Mouse (Mus musculus): ENCODE data around the gene Olfr1461. TPM values are rescaled to one million over a fixed set of nuclear protein-coding genes. Genes with fewer than 3 reads are reported as not detected.

Gene Olfr1461
- not detected in 2 replicates for polyA plus RNA-seq (2012; rRNA removed)

DNA sequence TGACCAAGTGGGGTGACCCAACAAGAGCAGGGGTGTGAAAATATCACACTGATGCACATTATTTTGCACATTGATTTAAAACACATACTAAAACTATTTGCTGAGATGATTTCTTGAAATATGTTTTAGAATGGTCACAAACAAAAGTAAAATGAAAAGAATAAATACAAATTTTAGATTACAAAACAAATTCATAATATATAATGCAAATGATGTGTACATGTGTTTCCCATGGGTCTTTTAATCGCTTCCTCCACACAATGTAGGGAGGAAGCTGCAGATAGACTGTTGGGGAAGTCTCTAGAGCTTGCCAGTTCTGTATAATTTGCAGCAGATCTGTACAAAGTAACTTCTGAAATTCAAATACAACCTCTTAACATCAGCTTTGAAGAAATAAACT lies at the start of gene Olfr1461:
Gene Olfr1461 (plus strand): TSS at position 301 of the 400 bp plus-strand sequence.
- DNase-seq (ENCODE audit: low spot score), result no peak

DNA sequence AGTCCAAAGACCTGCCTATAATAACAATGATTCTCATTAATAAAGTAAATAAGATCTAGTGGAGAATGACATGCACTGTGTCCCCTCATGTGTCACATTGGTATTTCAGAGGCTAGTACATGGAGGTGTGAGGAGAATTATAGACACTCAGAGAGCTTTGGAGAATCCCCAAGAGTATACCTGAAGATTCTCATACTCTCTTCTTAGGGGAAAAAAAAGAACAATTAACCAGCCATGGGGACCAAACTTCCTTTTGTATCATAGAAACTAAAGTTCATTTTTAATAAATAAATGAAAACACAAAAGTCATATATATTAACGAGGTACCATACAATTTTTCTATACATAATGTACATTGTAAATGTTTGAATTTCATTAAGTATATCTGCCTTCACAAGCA lies 13.4 kb upstream of the Olfr1461 start, which contains the start of gene Olfr1459:
Gene Olfr1459 (minus strand): TSS at position 101 of the 400 bp plus-strand sequence.
- no peak for DNase-seq (ENCODE audit: low spot score)

- DNase-seq (ENCODE audit: low spot score), result no peak
These were observed 22.6 kb downstream of the Olfr1461 start, which contains the start of gene Olfr1462 for GRCm38 (mm10) chr19:13185434-13185833. Gene Olfr1462, plus strand, starts transcription at chr19:13185734.

Other genes starting within 250 kb of the Olfr1461 start
- not detected in 2 replicates for gene Olfr1448, start 238.6 kb upstream of the Olfr1461 start, polyA plus RNA-seq (2012; rRNA removed)
- not detected in 2 replicates for gene Olfr1449, start 232.2 kb upstream of the Olfr1461 start, polyA plus RNA-seq (2012; rRNA removed)
- gene Olfr1450, start 212.7 kb upstream of the Olfr1461 start, polyA plus RNA-seq (2012; rRNA removed), result not detected in 2 replicates
- gene Olfr1451, start 168.0 kb upstream of the Olfr1461 start, polyA plus RNA-seq (2012; rRNA removed), result not detected in 2 replicates
- gene Olfr1453, start 134.7 kb upstream of the Olfr1461 start, polyA plus RNA-seq (2012; rRNA removed), result not detected in 2 replicates
- gene Olfr1454, start 102.4 kb upstream of the Olfr1461 start, polyA plus RNA-seq (2012; rRNA removed), result not detected in 2 replicates
- not detected in 2 replicates for gene Olfr1457, start 65.1 kb upstream of the Olfr1461 start, polyA plus RNA-seq (2012; rRNA removed)
- gene Olfr1458, start 56.2 kb upstream of the Olfr1461 start, polyA plus RNA-seq (2012; rRNA removed), result not detected in 2 replicates
- not detected in 2 replicates for gene Olfr1459, start 13.5 kb upstream of the Olfr1461 start, polyA plus RNA-seq (2012; rRNA removed)
- gene Olfr1462, start 22.7 kb downstream of the Olfr1461 start, polyA plus RNA-seq (2012; rRNA removed), result not detected in 2 replicates
- gene Olfr1463, start 68.3 kb downstream of the Olfr1461 start, polyA plus RNA-seq (2012; rRNA removed), result not detected in 2 replicates
- gene Olfr1465, start 152.5 kb downstream of the Olfr1461 start, polyA plus RNA-seq (2012; rRNA removed), result not detected in 2 replicates
- gene Olfr1466, start 175.9 kb downstream of the Olfr1461 start, polyA plus RNA-seq (2012; rRNA removed), result not detected in 2 replicates
- not detected in 2 replicates for gene Olfr1467, start 199.2 kb downstream of the Olfr1461 start, polyA plus RNA-seq (2012; rRNA removed)
- gene Olfr1469, start 244.8 kb downstream of the Olfr1461 start, polyA plus RNA-seq (2012; rRNA removed), result not detected in 2 replicates

Data from urinary bladder, adult 2 months (tissue).